Mouse (Mus musculus): ENCODE measurements at regions not wholly inside any gene's neighbourhood (a gene's known extent, or its start where the extent isn't known, plus 50 kb on each side); places are given as distances from the start of the nearest gene placed in this dataset.

DNA sequence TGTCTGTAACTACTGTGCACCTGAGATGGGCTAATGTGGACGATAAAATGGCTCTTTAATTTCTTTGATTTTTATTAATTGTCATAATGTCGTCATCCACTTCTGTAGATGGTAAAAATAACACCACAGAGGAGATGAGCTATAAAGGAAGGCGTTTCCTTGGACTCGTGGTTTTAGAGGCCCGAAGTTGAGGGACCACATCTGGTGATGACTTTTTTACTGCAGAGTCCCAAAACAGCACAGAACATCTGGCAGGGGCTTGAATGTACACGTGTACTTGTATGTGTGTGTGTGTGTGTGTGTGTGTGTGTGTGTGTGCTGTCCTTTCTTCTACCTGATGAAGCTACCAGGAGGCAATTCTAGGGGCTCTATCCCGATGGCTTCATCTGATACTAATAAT is 242.1 kb upstream of the Hes1 start:
- Histone ChIP-seq H3K4me2 (ENCODE audit: low read depth) (no peak overlapping the region), H3ac (ENCODE audit: control insufficient read depth, insufficient read length) (no peak overlapping the region), H3K27me3 (ENCODE audit: control insufficient read depth, insufficient read depth, insufficient read length) (no peaks in the 10 kb centered on the region), H3K79me2 (ENCODE audit: control insufficient read depth, insufficient read depth) (no peaks in the 10 kb centered on the region), H3K4me3 (no peak overlapping the region), H3K36me3 (ENCODE audit: control insufficient read depth, insufficient read depth) (no peaks in the 10 kb centered on the region)
- TF ChIP-seq MAX (IDR thresholded peaks at IDR 0.05; ENCODE audit: low read depth) (no peak), TCF12 (IDR thresholded peaks at IDR 0.05; ENCODE audit: insufficient read depth, poor library complexity, severe bottlenecking) (no peak), POLR2A (IDR thresholded peaks at IDR 0.05; ENCODE audit: insufficient read length, low read depth) (no peak), POLR2AphosphoS2 (IDR thresholded peaks at IDR 0.05; ENCODE audit: insufficient read length, low read depth) (no peak), TCF3 (IDR thresholded peaks at IDR 0.05; ENCODE audit: insufficient read length, low read depth) (no peak), REST (IDR thresholded peaks at IDR 0.05; ENCODE audit: insufficient read depth, insufficient read length) (no peak), SRF (IDR thresholded peaks at IDR 0.05; ENCODE audit: control insufficient read depth, insufficient read length, low read depth) (no peak), MYOD1 (IDR thresholded peaks at IDR 0.05; ENCODE audit: control insufficient read depth in 1 of 3, insufficient read length in 2 of 3, low read depth in 2 of 3) (no peak), E2F4 (IDR thresholded peaks at IDR 0.05; ENCODE audit: insufficient read depth) (no peak), MYOG (IDR thresholded peaks at IDR 0.05; ENCODE audit: control insufficient read depth in 1 of 3, insufficient read depth in 1 of 3, insufficient read length in 2 of 3, low read depth in 2 of 3) (no peak), USF1 (IDR thresholded peaks at IDR 0.05; ENCODE audit: low read depth) (no peak), CEBPB (IDR thresholded peaks at IDR 0.05; ENCODE audit: insufficient read depth, poor library complexity, severe bottlenecking) (no peak)

DNA sequence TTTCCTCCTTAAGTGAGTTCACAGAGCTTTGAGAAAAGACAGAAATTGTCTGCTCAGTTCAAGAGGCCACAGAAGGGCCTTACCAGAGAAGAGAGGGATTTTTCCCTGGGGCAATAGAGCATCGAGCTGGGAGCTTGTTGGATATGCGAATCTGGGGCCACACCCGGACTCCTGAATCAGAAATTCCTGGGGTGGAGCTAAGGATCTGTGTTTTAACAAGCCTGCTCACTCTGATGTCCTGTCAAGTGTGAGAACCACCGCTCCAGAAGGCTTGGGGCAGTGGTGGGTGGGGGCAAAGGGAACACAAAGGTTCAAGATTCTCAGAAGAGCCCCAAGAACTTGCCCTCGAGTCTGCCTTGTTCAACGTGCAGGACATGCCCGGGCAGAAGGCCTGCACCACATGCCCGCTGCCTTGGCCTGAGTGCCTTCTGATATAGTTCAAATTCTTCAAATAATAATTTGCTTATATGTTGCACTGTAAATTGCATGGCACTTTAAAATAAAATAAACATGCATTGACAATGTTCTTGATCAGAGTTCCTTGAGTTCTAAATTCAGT is 241.3 kb upstream of the Hes1 start:
- Histone ChIP-seq H3K4me3 (no peak overlapping the region), H3K27me3 (ENCODE audit: control insufficient read depth, insufficient read depth, insufficient read length) (no peaks in the 10 kb centered on the region), H3K4me2 (ENCODE audit: low read depth) (no peak overlapping the region), H3ac (ENCODE audit: control insufficient read depth, insufficient read length) (no peak overlapping the region), H3K36me3 (ENCODE audit: control insufficient read depth, insufficient read depth) (no peaks in the 10 kb centered on the region), H3K79me2 (ENCODE audit: control insufficient read depth, insufficient read depth) (no peaks in the 10 kb centered on the region)
- TF ChIP-seq REST (IDR thresholded peaks at IDR 0.05; ENCODE audit: insufficient read depth, insufficient read length) (no peak), MYOG (IDR thresholded peaks at IDR 0.05; ENCODE audit: control insufficient read depth in 1 of 3, insufficient read depth in 1 of 3, insufficient read length in 2 of 3, low read depth in 2 of 3) (no peak), POLR2A (IDR thresholded peaks at IDR 0.05; ENCODE audit: insufficient read length, low read depth) (no peak), POLR2AphosphoS2 (IDR thresholded peaks at IDR 0.05; ENCODE audit: insufficient read length, low read depth) (no peak), E2F4 (IDR thresholded peaks at IDR 0.05; ENCODE audit: insufficient read depth) (no peak), MYOD1 (IDR thresholded peaks at IDR 0.05; ENCODE audit: control insufficient read depth in 1 of 3, insufficient read length in 2 of 3, low read depth in 2 of 3) (no peak), TCF3 (IDR thresholded peaks at IDR 0.05; ENCODE audit: insufficient read length, low read depth) (no peak), CEBPB (IDR thresholded peaks at IDR 0.05; ENCODE audit: insufficient read depth, poor library complexity, severe bottlenecking) (no peak), SRF (IDR thresholded peaks at IDR 0.05; ENCODE audit: control insufficient read depth, insufficient read length, low read depth) (no peak), TCF12 (IDR thresholded peaks at IDR 0.05; ENCODE audit: insufficient read depth, poor library complexity, severe bottlenecking) (no peak), USF1 (IDR thresholded peaks at IDR 0.05; ENCODE audit: low read depth) (no peak), MAX (IDR thresholded peaks at IDR 0.05; ENCODE audit: low read depth) (no peak)

DNA sequence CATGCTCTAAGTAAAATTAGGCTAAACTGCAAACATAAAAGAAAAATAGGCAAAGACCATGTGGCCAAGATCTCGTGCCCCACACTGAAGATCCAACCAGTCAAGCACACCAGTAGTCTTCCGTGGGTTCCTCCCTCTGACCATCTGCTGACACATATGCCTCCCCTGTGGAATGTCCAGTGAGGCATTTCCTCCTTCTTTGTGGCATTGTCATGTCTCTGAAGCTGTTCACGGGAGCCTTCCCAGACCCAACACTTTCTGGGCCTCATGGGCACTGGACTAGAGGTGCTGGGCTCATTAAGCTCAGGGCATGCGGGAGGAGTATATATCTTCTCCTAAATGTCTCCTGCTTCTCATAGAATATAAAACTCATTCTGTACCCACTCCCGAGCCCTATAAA is 237.3 kb upstream of the Hes1 start:
- Histone ChIP-seq H3K36me3 (ENCODE audit: control insufficient read depth, insufficient read depth) (no peaks in the 10 kb centered on the region), H3K4me2 (ENCODE audit: low read depth) (no peak overlapping the region), H3K27me3 (ENCODE audit: control insufficient read depth, insufficient read depth, insufficient read length) (no peaks in the 10 kb centered on the region), H3K79me2 (ENCODE audit: control insufficient read depth, insufficient read depth) (no peaks in the 10 kb centered on the region), H3ac (ENCODE audit: control insufficient read depth, insufficient read length) (no peak overlapping the region), H3K4me3 (no peak overlapping the region)
- no peak for TF ChIP-seq USF1 (IDR thresholded peaks at IDR 0.05; ENCODE audit: low read depth)
- no peak for TF ChIP-seq MYOD1 (IDR thresholded peaks at IDR 0.05; ENCODE audit: control insufficient read depth in 1 of 3, insufficient read length in 2 of 3, low read depth in 2 of 3)
- TF ChIP-seq TCF3 (IDR thresholded peaks at IDR 0.05; ENCODE audit: insufficient read length, low read depth), result no peak
- TF ChIP-seq E2F4 (IDR thresholded peaks at IDR 0.05; ENCODE audit: insufficient read depth), result no peak

DNA sequence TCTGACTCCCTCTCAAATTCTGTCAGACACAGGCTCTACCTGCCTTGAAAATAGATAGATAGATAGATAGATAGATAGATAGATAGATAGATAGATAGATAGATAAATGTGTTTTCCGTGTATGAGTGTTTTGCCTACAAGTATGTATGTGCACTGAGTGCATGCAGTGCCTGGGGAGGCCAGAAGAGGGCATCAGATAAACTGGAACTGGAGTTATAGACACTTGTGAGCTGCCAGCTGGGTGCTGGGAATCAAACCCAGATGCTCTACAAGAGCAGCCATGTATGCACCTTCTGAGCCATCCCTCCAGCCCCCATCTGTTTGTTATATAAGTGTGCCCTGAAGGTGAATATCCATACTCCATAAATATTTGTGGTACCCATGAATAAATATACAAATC is 236.4 kb upstream of the Hes1 start:
- H3K4me3 ChIP-seq, result no peak overlapping the region
- no peak overlapping the region for H3ac ChIP-seq (ENCODE audit: control insufficient read depth, insufficient read length)
- H3K4me2 ChIP-seq (ENCODE audit: low read depth), result no peak overlapping the region
- TF ChIP-seq SRF (IDR thresholded peaks at IDR 0.05; ENCODE audit: control insufficient read depth, insufficient read length, low read depth) (no peak), TCF3 (IDR thresholded peaks at IDR 0.05; ENCODE audit: insufficient read length, low read depth) (no peak), POLR2A (IDR thresholded peaks at IDR 0.05; ENCODE audit: insufficient read length, low read depth) (no peak), MAX (IDR thresholded peaks at IDR 0.05; ENCODE audit: low read depth) (no peak), CEBPB (IDR thresholded peaks at IDR 0.05; ENCODE audit: insufficient read depth, poor library complexity, severe bottlenecking) (no peak), MYOD1 (IDR thresholded peaks at IDR 0.05; ENCODE audit: control insufficient read depth in 1 of 3, insufficient read length in 2 of 3, low read depth in 2 of 3) (no peak), REST (IDR thresholded peaks at IDR 0.05; ENCODE audit: insufficient read depth, insufficient read length) (no peak), MYOG (IDR thresholded peaks at IDR 0.05; ENCODE audit: control insufficient read depth in 1 of 3, insufficient read depth in 1 of 3, insufficient read length in 2 of 3, low read depth in 2 of 3) (no peak)
- no peaks in the 10 kb centered on the region for H3K36me3 ChIP-seq (ENCODE audit: control insufficient read depth, insufficient read depth)
- H3K79me2 ChIP-seq (ENCODE audit: control insufficient read depth, insufficient read depth), result no peaks in the 10 kb centered on the region
- no peaks in the 10 kb centered on the region for H3K27me3 ChIP-seq (ENCODE audit: control insufficient read depth, insufficient read depth, insufficient read length)

DNA sequence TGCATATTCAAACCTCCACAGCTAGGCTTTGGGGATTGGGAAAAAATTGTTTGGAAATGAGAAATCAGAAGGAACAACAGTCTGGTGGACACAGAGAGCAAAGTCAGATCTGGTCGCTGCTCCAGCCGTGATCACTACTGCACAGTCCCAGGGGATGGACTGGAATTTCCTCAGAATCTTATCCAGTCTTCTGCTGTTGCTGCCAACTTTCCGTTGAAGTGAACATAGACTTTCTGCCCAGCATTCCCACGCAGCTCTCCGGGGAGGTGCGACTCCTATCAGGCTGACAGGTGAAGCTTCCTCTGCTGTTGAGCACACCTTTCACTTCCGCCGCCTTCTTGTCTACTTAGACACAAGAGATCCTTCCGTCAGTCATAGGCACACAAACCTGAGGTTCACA is 234.7 kb upstream of the Hes1 start:
- Histone ChIP-seq H3K4me2 (ENCODE audit: low read depth) (no peak overlapping the region), H3ac (ENCODE audit: control insufficient read depth, insufficient read length) (no peak overlapping the region), H3K27me3 (ENCODE audit: control insufficient read depth, insufficient read depth, insufficient read length) (no peaks in the 10 kb centered on the region), H3K36me3 (ENCODE audit: control insufficient read depth, insufficient read depth) (no peaks in the 10 kb centered on the region), H3K79me2 (ENCODE audit: control insufficient read depth, insufficient read depth) (no peaks in the 10 kb centered on the region), H3K4me3 (no peak overlapping the region)
- TF ChIP-seq MAX (IDR thresholded peaks at IDR 0.05; ENCODE audit: low read depth), result no peak
- no peak for TF ChIP-seq TCF3 (IDR thresholded peaks at IDR 0.05; ENCODE audit: insufficient read length, low read depth)
- no peak for TF ChIP-seq POLR2AphosphoS2 (IDR thresholded peaks at IDR 0.05; ENCODE audit: insufficient read length, low read depth)
- TF ChIP-seq REST (IDR thresholded peaks at IDR 0.05; ENCODE audit: insufficient read depth, insufficient read length), result no peak
- no peak for TF ChIP-seq SRF (IDR thresholded peaks at IDR 0.05; ENCODE audit: control insufficient read depth, insufficient read length, low read depth)
- TF ChIP-seq MYOG (IDR thresholded peaks at IDR 0.05; ENCODE audit: control insufficient read depth in 1 of 3, insufficient read depth in 1 of 3, insufficient read length in 2 of 3, low read depth in 2 of 3), result no peak
- no peak for TF ChIP-seq TCF12 (IDR thresholded peaks at IDR 0.05; ENCODE audit: insufficient read depth, poor library complexity, severe bottlenecking)
- no peak for TF ChIP-seq MYOD1 (IDR thresholded peaks at IDR 0.05; ENCODE audit: control insufficient read depth in 1 of 3, insufficient read length in 2 of 3, low read depth in 2 of 3)
- TF ChIP-seq E2F4 (IDR thresholded peaks at IDR 0.05; ENCODE audit: insufficient read depth), result no peak
- TF ChIP-seq POLR2A (IDR thresholded peaks at IDR 0.05; ENCODE audit: insufficient read length, low read depth), result no peak
- TF ChIP-seq USF1 (IDR thresholded peaks at IDR 0.05; ENCODE audit: low read depth), result no peak
- no peak for TF ChIP-seq CEBPB (IDR thresholded peaks at IDR 0.05; ENCODE audit: insufficient read depth, poor library complexity, severe bottlenecking)
